Mouse (Mus musculus) megakaryocyte-erythroid progenitor cell, adult 5-6 weeks (primary cell): Measurements from ENCODE around the gene Cts3. TPM values are rescaled to one million over a fixed set of nuclear protein-coding genes. Genes with fewer than 3 reads are reported as not detected.
"Not testable (repeated sequence)": the region's sequence is repeated elsewhere in the genome, so short reads cannot be mapped to it uniquely, and the experiment has no call there.

ENCODE experiments used
- ATAC-seq: replicated peaks from 2 replicates; pipeline ENCODE4 v1.8.0; 2016; ENCODE audit warnings: mild to moderate bottlenecking, inconsistent platforms; ENCODE audit not compliant: severe bottlenecking, poor library complexity, low FRiP score, low TSS enrichment
- total RNA-seq, 2 experiments: library from RNA; stranded (forward) in 1 of 2; stranded (reverse) in 1 of 2; fragments of 200-1000, 215-1000 nt in 1 of 2; fragments of >200 nt in 1 of 2; fragmentation: Nextera tagmentation in 1 of 2; gene quantifications; 2 replicates each; pipeline ENCODE4 v1.2.3; 2014 to 2017

The Cts3 gene
- total RNA-seq (2014; fragmentation: Nextera tagmentation) (not detected in 2 replicates), total RNA-seq (2017) (not detected in 2 replicates)

GRCm38 (mm10) chr13:61570027-61570426 lies at the start of gene Cts3:
Gene Cts3 (minus strand): TSS chr13:61570127.
- no peak for ATAC-seq

GRCm38 (mm10) chr13:61568074-61568473 lies 1.9 kb downstream of the Cts3 start, which contains the start of gene Gm49352:
Gene Gm49352 (minus strand): TSS chr13:61568174.
- not testable (repeated sequence) for ATAC-seq

DNA sequence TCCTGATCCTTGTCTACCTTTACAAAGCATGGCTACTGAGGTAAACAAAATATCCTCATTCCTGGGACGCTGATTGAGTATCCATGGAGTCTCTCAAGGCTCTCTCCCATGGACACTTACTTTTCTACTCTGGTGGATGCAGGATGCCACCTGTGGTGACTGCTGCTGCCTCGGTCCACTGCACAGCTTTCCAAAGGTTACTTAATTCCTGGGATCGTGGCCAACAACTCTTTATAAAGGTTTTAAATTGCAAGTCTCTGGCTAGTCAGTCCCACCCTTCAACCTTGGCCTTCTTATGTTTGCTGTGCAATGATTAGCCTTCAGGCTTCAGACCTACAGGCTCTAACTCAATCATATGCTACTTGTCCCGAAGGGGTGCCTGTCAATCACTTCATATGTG lies 28.3 kb downstream of the Cts3 start, which contains the start of gene Ctsm:
Ctsm (minus strand) TSS at position 209 of the 400 bp plus-strand sequence.
- no peak for ATAC-seq

Other genes starting within 250 kb of the Cts3 start
- gene Cts7, start 211.9 kb downstream of the Cts3 start, total RNA-seq (2014; fragmentation: Nextera tagmentation), result not detected in 2 replicates
- gene Cts7, start 211.9 kb downstream of the Cts3 start, total RNA-seq (2017), result not detected in 2 replicates
- not detected in 2 replicates for gene Ctsm, start 28.3 kb downstream of the Cts3 start, total RNA-seq (2014; fragmentation: Nextera tagmentation)
- not detected in 2 replicates for gene Ctsm, start 28.3 kb downstream of the Cts3 start, total RNA-seq (2017)
- not detected in 2 replicates for gene Gm49352, start 2.0 kb downstream of the Cts3 start, total RNA-seq (2014; fragmentation: Nextera tagmentation)
- gene Gm49352, start 2.0 kb downstream of the Cts3 start, total RNA-seq (2017), result not detected in 2 replicates